Mouse (Mus musculus): ENCODE measurements around the gene Soat1.

DNA sequence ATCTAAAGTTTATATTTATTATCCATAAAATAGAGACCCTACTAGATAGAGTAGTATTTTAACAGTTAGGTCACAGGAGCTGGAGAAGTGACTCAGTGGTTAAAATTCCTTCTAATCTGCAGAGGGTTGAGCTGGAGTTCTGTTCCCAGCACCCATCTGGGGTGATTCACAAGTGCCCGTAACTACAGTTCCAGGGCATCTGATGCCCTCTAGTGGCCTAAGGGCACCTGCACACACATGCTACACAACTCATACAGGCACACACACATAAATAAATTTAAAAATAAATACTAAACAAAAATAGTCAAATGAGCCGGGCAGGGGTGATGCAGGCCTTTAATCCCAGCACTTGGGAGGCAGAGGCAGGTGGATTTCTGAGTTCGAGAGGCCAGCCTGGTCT, 92.9 kb downstream of the Soat1 start:
- TF ChIP-seq CTCF (IDR thresholded peaks at IDR 0.05; ENCODE audit: insufficient read depth, low read length): no peak
- no peak for TF ChIP-seq POLR2A (IDR thresholded peaks at IDR 0.05; ENCODE audit: borderline replicate concordance, extremely low read depth, low read depth, low read length)
